Mouse (Mus musculus) brain, embryonic 14.5 days (tissue): ENCODE data around the gene Ptger4.

Experiments used
- CTCF ChIP-seq: fragments of 200-500 bp; IDR thresholded peaks from 2 replicates; pipeline ENCODE4 v1.5.1; 2012; ENCODE audit warnings: inconsistent platforms, mild to moderate bottlenecking, moderate library complexity, borderline replicate concordance; ENCODE audit not compliant: insufficient read depth, insufficient read length; ENCODE audit errors: extremely low read depth
- POLR2A ChIP-seq: fragments of 200-500 bp; IDR thresholded peaks from 2 replicates; pipeline ENCODE4 v1.6.1; 2012; ENCODE audit warnings: mild to moderate bottlenecking, inconsistent platforms, borderline replicate concordance; ENCODE audit not compliant: poor library complexity, insufficient read depth, insufficient read length, severe bottlenecking; ENCODE audit errors: extremely low read depth

- TF ChIP-seq CTCF: peak; percentile 24; the same call in 1 of the 2 replicates
- TF ChIP-seq POLR2A: no peak
Measured at GRCm38 (mm10) chr15:5193833-5194232, 50.2 kb downstream of the Ptger4 start.
